Mouse (Mus musculus): ENCODE results near the gene Irak2.

- TF ChIP-seq POLR2A (IDR thresholded peaks at IDR 0.05; ENCODE audit: low read depth, low read length) (no peak), CTCF (IDR thresholded peaks at IDR 0.05; ENCODE audit: extremely low read depth, insufficient read depth, insufficient read length, insufficient replicate concordance) (no peak)
Measured at GRCm38 (mm10) chr6:113667611-113668122, 29.4 kb downstream of the Irak2 start.

Data from spleen, adult 2 months (tissue).